Mouse (Mus musculus) neural tube, embryonic 12.5 days (tissue): Measurements from ENCODE around the gene Nobox. TPM values are rescaled to one million over a fixed set of nuclear protein-coding genes. Genes with fewer than 3 reads are reported as not detected.

Experiments used
- ATAC-seq: fragments of 200-750 bp; cut with Nextera tagmentation; 2 replicates; pipeline ENCODE4 v1.8.0; 2017; ENCODE audit warnings: low read depth, mild to moderate bottlenecking, moderate TSS enrichment, moderate library complexity; ENCODE audit not compliant: low FRiP score
- H3K27ac ChIP-seq: fragments of 300-500 bp; sonication (generic); 2 replicates; pipeline ENCODE4 v1.5.1; 2016
- H3K27me3 ChIP-seq: fragments of 300-500 bp; sonication (generic); replicated peaks from 2 replicates; pipeline ENCODE4 v1.6.1; 2016; ENCODE audit warnings: mild to moderate bottlenecking
- H3K36me3 ChIP-seq: fragments of 300-500 bp; sonication (generic); 2 replicates; pipeline ENCODE4 v1.6.1; 2016; ENCODE audit warnings: mild to moderate bottlenecking
- H3K4me1 ChIP-seq: fragments of 300-500 bp; sonication (generic); 2 replicates; pipeline ENCODE4 v1.6.1; 2016
- H3K4me2 ChIP-seq: fragments of 300-500 bp; sonication (generic); replicated peaks from 2 replicates; pipeline ENCODE4 v1.6.1; 2016; ENCODE audit warnings: mild to moderate bottlenecking
- H3K4me3 ChIP-seq: fragments of 300-500 bp; sonication (generic); 2 replicates; pipeline ENCODE4 v1.5.1; 2016
- H3K9ac ChIP-seq: fragments of 300-500 bp; sonication (generic); 2 replicates; pipeline ENCODE4 v1.6.1; 2016; ENCODE audit warnings: mild to moderate bottlenecking
- H3K9me3 ChIP-seq: fragments of 300-500 bp; sonication (generic); 2 replicates; pipeline ENCODE4 v1.6.1; 2016; ENCODE audit warnings: mild to moderate bottlenecking
- WGBS: fragments of 180-500 bp; shearing (Covaris S2); methylation state at CpG from one replicate; pipeline ENCODE4 v1.1.7; 2016; 5-methylcytosine and 5-hydroxymethylcytosine counted together
- polyA plus RNA-seq: library from polyadenylated mRNA; unstranded; fragments of >200 nt; fragmentation: Nextera tagmentation; extraction: Ambion mirVana; gene quantifications from 2 replicates; pipeline ENCODE4 v1.2.1, GENCODE M21; 2016

Gene Nobox
- polyA plus RNA-seq, 1 experiment from 2014 or later, result not detected

DNA sequence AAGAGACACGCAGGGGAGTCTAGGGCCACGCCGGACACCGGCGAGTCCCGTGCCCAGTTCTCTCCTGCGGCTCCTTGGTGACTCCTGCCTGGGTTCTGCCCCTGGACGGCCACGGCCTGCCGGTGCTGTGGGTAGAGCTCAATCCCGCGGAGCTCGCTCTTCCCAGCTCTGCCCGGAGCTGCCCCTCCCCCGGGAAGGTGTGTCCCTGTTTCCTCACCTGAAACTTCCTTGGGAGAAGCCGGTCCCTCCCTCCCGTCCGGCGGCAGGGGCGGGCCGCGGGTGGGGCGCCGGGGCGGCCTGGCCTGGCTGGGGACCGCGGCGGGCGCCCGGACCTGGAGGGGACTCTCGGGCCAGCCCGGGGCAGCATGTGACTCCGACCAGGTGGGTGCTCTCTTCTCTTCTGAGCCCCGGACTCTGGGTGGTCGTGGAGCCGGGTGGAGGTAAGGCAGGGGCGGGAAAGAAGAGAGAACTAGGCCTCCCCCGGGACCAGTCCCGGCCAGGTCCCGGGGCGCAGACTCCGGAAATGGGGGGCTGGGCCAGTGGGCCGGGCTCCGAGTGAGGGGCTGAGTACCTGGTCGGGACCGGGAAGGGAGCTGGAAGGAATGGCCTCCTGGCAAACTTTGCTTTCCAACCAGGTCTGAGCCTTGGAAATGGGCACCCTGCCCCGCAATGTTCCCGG lies 43.9 kb downstream of the Nobox start, which contains the start of gene Arhgef5:
Arhgef5 (plus strand) TSS at position 220 of the 679 bp plus-strand sequence.
- H3K4me2 ChIP-seq, result peak within 1 kb of the TSS; percentile 92
- H3K27ac ChIP-seq, result no peak within 1 kb of the TSS
- H3K9ac ChIP-seq, result peak within 1 kb of the TSS; percentile 45
- no peaks in the 10 kb centered on the region for H3K36me3 ChIP-seq
- WGBS, result 2% methylated on average over 48 of the region's 48 CpGs
- peaks cover 34% of the 10 kb centered on the region for H3K27me3 ChIP-seq
- H3K4me1 ChIP-seq, result peaks cover 8% of the 10 kb centered on the region; the same call in 1 of the 2 replicates
- peak; percentile 77 for ATAC-seq
- no peaks in the 10 kb centered on the region for H3K9me3 ChIP-seq
- peak within 1 kb of the TSS; percentile 50 for H3K4me3 ChIP-seq

DNA sequence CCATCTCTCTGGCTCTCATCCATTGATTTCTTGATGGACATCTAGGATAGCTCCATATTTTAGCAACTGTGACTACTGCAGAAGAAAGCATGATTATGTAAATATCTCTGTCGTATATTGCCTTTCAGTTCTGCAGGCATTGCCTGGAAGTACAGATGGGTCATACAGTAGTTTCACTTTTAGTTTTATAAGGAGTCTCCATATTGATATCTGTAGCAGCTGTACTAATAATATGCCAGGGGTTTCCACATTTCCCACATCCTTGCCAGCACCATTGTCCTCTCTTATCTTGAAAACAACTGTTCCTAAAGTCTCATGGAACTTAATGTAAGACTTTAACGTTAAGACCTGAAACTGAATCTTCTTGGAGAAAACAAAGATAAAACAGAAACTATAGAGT lies 48.6 kb downstream of the Nobox start:
- H3K9me3 ChIP-seq, result no peaks in the 10 kb centered on the region
- peaks cover 6% of the 10 kb centered on the region; the same call in 1 of the 2 replicates for H3K4me1 ChIP-seq
- ATAC-seq, result no peak
- H3K4me3 ChIP-seq, result no peak overlapping the region
- no peak overlapping the region for H3K27ac ChIP-seq
- H3K27me3 ChIP-seq, result peaks cover 19% of the 10 kb centered on the region
- no peak overlapping the region for H3K9ac ChIP-seq
- WGBS, result 74% methylated on average over 2 of the region's 2 CpGs
- H3K36me3 ChIP-seq, result no peaks in the 10 kb centered on the region
- H3K4me2 ChIP-seq, result no peak overlapping the region

DNA sequence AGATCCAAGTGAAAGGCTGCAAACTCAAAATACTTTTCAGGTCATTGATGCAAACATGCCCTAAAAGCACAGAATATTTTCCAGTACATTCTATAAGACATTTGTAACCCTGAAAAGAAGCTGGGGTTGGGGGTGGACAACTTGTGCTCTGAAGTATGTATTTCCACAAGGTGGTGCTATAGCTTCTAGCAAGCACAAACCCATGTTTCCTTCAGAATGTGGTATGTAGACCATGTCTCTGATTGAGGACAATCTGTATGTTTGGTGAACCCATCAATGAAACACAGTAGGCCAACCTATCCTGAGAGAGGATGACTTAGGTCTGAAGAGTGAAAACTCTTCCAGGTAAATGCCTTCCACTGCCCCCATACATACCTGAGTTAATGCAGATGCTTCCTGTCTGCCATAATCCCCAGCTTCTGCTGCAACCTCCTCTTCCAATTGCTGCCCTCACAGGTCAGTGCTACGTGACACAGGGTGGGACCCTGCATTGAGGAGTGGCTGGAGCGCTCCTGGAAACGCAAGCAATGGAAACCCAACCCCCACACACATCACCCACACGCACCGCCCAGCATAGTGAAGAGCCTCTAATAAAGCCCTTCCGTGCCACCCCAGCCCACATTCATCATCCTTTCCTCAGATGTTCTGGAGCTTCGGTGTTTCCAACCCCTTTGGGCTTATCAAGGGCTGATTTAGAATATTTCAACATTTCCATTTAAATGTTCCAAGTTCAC lies 55.0 kb downstream of the Nobox start:
- no peak for ATAC-seq
- no peaks in the 10 kb centered on the region for H3K27me3 ChIP-seq
- 64% methylated on average over 7 of the region's 7 CpGs for WGBS
- H3K4me3 ChIP-seq, result no peak overlapping the region
- H3K9me3 ChIP-seq, result no peaks in the 10 kb centered on the region
- H3K36me3 ChIP-seq, result no peaks in the 10 kb centered on the region
- H3K27ac ChIP-seq, result no peak overlapping the region
- no peak overlapping the region for H3K9ac ChIP-seq
- H3K4me2 ChIP-seq, result no peak overlapping the region
- no peaks in the 10 kb centered on the region for H3K4me1 ChIP-seq

Other genes starting within 250 kb of the Nobox start
- gene Olfr441, start 203.2 kb downstream of the Nobox start, polyA plus RNA-seq, result not detected in 2 replicates
- gene Olfr237-ps1, start 163.0 kb downstream of the Nobox start, polyA plus RNA-seq, result not detected in 2 replicates
- not detected in 2 replicates for gene Olfr437, start 146.3 kb downstream of the Nobox start, polyA plus RNA-seq
- not detected in 2 replicates for gene Olfr13, start 137.4 kb downstream of the Nobox start, polyA plus RNA-seq
- gene Olfr435, start 112.4 kb downstream of the Nobox start, polyA plus RNA-seq, result not detected in 2 replicates
- not detected in 2 replicates for gene Olfr434, start 96.5 kb downstream of the Nobox start, polyA plus RNA-seq
- gene Olfr47, start 78.0 kb downstream of the Nobox start, polyA plus RNA-seq, result not detected in 2 replicates
- 3.3 and 3.4 TPM in 2 replicates for gene Arhgef5, start 44.0 kb downstream of the Nobox start, polyA plus RNA-seq